8 mouse cellular contexts compared by ENCODE assay signal in genomic region chr10:36506033-36506726, GRCm38 (mm10). TPM values are rescaled to one million over a fixed set of nuclear protein-coding genes. Genes with fewer than 3 reads are reported as not detected.
A peak's percentile ranks its signal among the peaks of the same experiment; 100 is the strongest.
DNase-seq lines count a peak whose midpoint lies in the region; ATAC-seq lines count a peak whose summit lies in the region.

No protein-coding gene starts in this region.

- H3K4me3 ChIP-seq in forebrain, embryonic 10.5 days = peak overlapping the region; percentile 70
- peak overlapping the region; percentile 70 for H3K4me3 ChIP-seq in neural tube, embryonic 12.5 days

- H3K4me1 ChIP-seq in forebrain, embryonic 10.5 days = peaks cover 22% of the 10 kb centered on the region
- H3K4me1 ChIP-seq in neural tube, embryonic 12.5 days = peaks cover 9% of the 10 kb centered on the region; the same call in 1 of the 2 replicates

- peak overlapping the region; percentile 65 for H3K9ac ChIP-seq in neural tube, embryonic 12.5 days

- ATAC-seq in neural tube, embryonic 12.5 days (ENCODE audit: low FRiP score, low read depth) = peak; percentile 63

- peak; percentile 9 to 14 for DNase-seq in gastrocnemius, postnatal 4 days (ENCODE audit: low spot score in 2 of 2)
- no peak for DNase-seq in gastrocnemius, adult 8-10 months (ENCODE audit: low spot score in 2 of 2)
- DNase-seq in R1 (ENCODE audit: low read depth, low spot score) = peak; percentile 52
- peak; percentile 18 for DNase-seq in forebrain, embryonic 10.5 days (ENCODE audit: extremely low spot score, low spot score)
- DNase-seq in left cerebral cortex, adult 11 months (ENCODE audit: low spot score) = peak; percentile 30
- DNase-seq in urinary bladder, postnatal 25 days (ENCODE audit: low spot score) = no peak
- DNase-seq in thymus, postnatal 36 days = no peak

- no peaks in the 10 kb centered on the region for H3K9me3 ChIP-seq in forebrain, embryonic 10.5 days
- no peaks in the 10 kb centered on the region for H3K9me3 ChIP-seq in neural tube, embryonic 12.5 days

- 7% methylated on average over 13 of the region's 13 CpGs for WGBS in forebrain, embryonic 10.5 days
- WGBS in neural tube, embryonic 12.5 days = 13% methylated on average over 13 of the region's 13 CpGs

- H3K4me2 ChIP-seq in neural tube, embryonic 12.5 days (replicated peaks) = peak overlapping the region; percentile 99

- no peak overlapping the region; the same call in 1 of the 2 replicates for H3K27ac ChIP-seq in forebrain, embryonic 10.5 days
- no peak overlapping the region for H3K27ac ChIP-seq in neural tube, embryonic 12.5 days

- peaks cover 50% of the 10 kb centered on the region for H3K27me3 ChIP-seq in forebrain, embryonic 10.5 days (ENCODE audit: poor library complexity, severe bottlenecking)
- peaks cover 13% of the 10 kb centered on the region; the same call in 1 of the 2 replicates for H3K27me3 ChIP-seq in neural tube, embryonic 12.5 days (replicated peaks)

- H3K36me3 ChIP-seq in forebrain, embryonic 10.5 days (replicated peaks) = no peaks in the 10 kb centered on the region
- H3K36me3 ChIP-seq in neural tube, embryonic 12.5 days = no peaks in the 10 kb centered on the region

RNA-seq across cellular contexts. Expression of gene Hs3st5, which starts 0.4 kb away (rescaled TPM):
- under 1 TPM; 0.29 to 0.52 TPM for total RNA-seq in gastrocnemius, postnatal 4 days (2021)
- 1 to 10 TPM; 4.5 to 8.3 (median 7.5) TPM for total RNA-seq in gastrocnemius, adult 8-10 months (2022)
- polyA plus RNA-seq in forebrain, embryonic 10.5 days (2016; fragmentation: Nextera tagmentation; extraction: Ambion mirVana) = 0.99 and 1.1 TPM in 2 replicates
- 13.5 and 15.5 TPM in 2 replicates for polyA plus RNA-seq in neural tube, embryonic 12.5 days (2016; fragmentation: Nextera tagmentation; extraction: Ambion mirVana)

Comparison
In these comparisons a context has a peak if more than half of its experiments do, and no peak if none do; other contexts are left out.
1. DNase-seq: peak in gastrocnemius, postnatal 4 days (2 of 2), R1 (single experiment), forebrain, embryonic 10.5 days (single experiment) and left cerebral cortex, adult 11 months (single experiment); none in gastrocnemius, adult 8-10 months (0 of 2), urinary bladder, postnatal 25 days (single experiment) and thymus, postnatal 36 days (0 of 2).